8 mouse cellular contexts compared by ENCODE assay signal in genomic region chr9:64339361-64339760, GRCm38 (mm10). TPM values are rescaled to one million over a fixed set of nuclear protein-coding genes. Genes with fewer than 3 reads are reported as not detected.
A peak's percentile ranks its signal among the peaks of the same experiment; 100 is the strongest.
DNase-seq lines count a peak whose midpoint lies in the region; ATAC-seq and TF ChIP-seq lines count a peak whose summit lies in the region.

No protein-coding gene starts in this region.

- H3K27me3 ChIP-seq in forebrain, postnatal 0 days (ENCODE audit: insufficient read depth, low read length): no peaks in the 10 kb centered on the region
- no peaks in the 10 kb centered on the region for H3K27me3 ChIP-seq in limb, embryonic 14.5 days (ENCODE audit: control insufficient read depth, insufficient read depth, low read length)

- peak; percentile 39 for DNase-seq in cerebellum, adult 9-10 months
- no peak for DNase-seq in cerebellum, adult 8-10 months
- peak; percentile 20 for DNase-seq in 3T3-L1 (ENCODE audit: low read depth, low spot score)
- peak; percentile 6 for DNase-seq in forebrain, postnatal 0 days
- DNase-seq in limb, embryonic 14.5 days (ENCODE audit: low spot score): no peak
- DNase-seq in spleen, adult 18-20 months: no peak
- DNase-seq in c-Kit-positive CD71-positive TER-119-positive erythroid progenitor cells, embryonic 14.5 days (ENCODE audit: low spot score): no peak
- no peak for DNase-seq in frontal cortex, postnatal 14 days (ENCODE audit: low spot score in 2 of 2)

- no peak overlapping the region for H3K27ac ChIP-seq in forebrain, postnatal 0 days (ENCODE audit: low read depth, low read length)
- 0 out of 2 replicates have a peak overlapping the region, but pooled peaks have one; percentile 3 for H3K27ac ChIP-seq in limb, embryonic 14.5 days (replicated peaks; ENCODE audit: low read depth, low read length)

- 26% methylated on average over 8 of the region's 8 CpGs for WGBS in forebrain, postnatal 0 days
- WGBS in limb, embryonic 14.5 days: 11% methylated on average over 8 of the region's 8 CpGs

- TF ChIP-seq CTCF in forebrain, postnatal 0 days (IDR thresholded peaks at IDR 0.05; ENCODE audit: low read depth): no peak

- H3K9ac ChIP-seq in forebrain, postnatal 0 days: no peak overlapping the region
- peak overlapping the region; percentile 99; the same call in 1 of the 2 replicates for H3K9ac ChIP-seq in limb, embryonic 14.5 days (ENCODE audit: low read depth, low read length, severe bottlenecking)

- H3K4me1 ChIP-seq in forebrain, postnatal 0 days (ENCODE audit: insufficient read depth): no peaks in the 10 kb centered on the region
- H3K4me1 ChIP-seq in limb, embryonic 14.5 days (ENCODE audit: control insufficient read depth, insufficient read depth, low read length): peaks cover 16% of the 10 kb centered on the region; the same call in 1 of the 2 replicates

- H3K4me2 ChIP-seq in forebrain, postnatal 0 days (ENCODE audit: low read depth): peak overlapping the region; percentile 83
- peak overlapping the region; percentile 75 for H3K4me2 ChIP-seq in limb, embryonic 14.5 days (replicated peaks; ENCODE audit: low read depth, low read length, severe bottlenecking)

- H3K9me3 ChIP-seq in forebrain, postnatal 0 days (ENCODE audit: low read length): no peaks in the 10 kb centered on the region
- no peaks in the 10 kb centered on the region for H3K9me3 ChIP-seq in limb, embryonic 14.5 days (ENCODE audit: control insufficient read depth, low read length)

- no peaks in the 10 kb centered on the region for H3K36me3 ChIP-seq in forebrain, postnatal 0 days (ENCODE audit: insufficient read depth)
- peaks cover 9% of the 10 kb centered on the region; the same call in 1 of the 2 replicates for H3K36me3 ChIP-seq in limb, embryonic 14.5 days (ENCODE audit: control insufficient read depth, insufficient read depth, low read length)

- H3K4me3 ChIP-seq in forebrain, postnatal 0 days (ENCODE audit: low read depth, low read length): peak overlapping the region; percentile 65; the same call in 1 of the 2 replicates
- peak overlapping the region; percentile 50; the same call in 1 of the 2 replicates for H3K4me3 ChIP-seq in limb, embryonic 14.5 days (replicated peaks; ENCODE audit: low read length)

- TF ChIP-seq POLR2A in limb, embryonic 14.5 days (IDR thresholded peaks at IDR 0.05; ENCODE audit: borderline replicate concordance, extremely low read depth, insufficient read depth, insufficient read length): no peak

- no peak for ATAC-seq in forebrain, postnatal 0 days
- no peak for ATAC-seq in limb, embryonic 14.5 days (ENCODE audit: low FRiP score, low read depth)

RNA-seq across cellular contexts. Expression of gene Dis3l, which starts 1.7 kb away (rescaled TPM):
- 19.6 and 28.6 TPM in 2 replicates for total RNA-seq in forebrain, postnatal 0 days (2014; rRNA removed)
- polyA plus RNA-seq in forebrain, postnatal 0 days (2015; fragmentation: Nextera tagmentation; extraction: Ambion mirVana): 15.3 and 18.1 TPM in 2 replicates
- 15.8 and 19.1 TPM in 2 replicates for polyA plus RNA-seq in limb, embryonic 14.5 days (2012; rRNA removed)
- 19.9 and 20.9 TPM in 2 replicates for polyA plus RNA-seq in limb, embryonic 14.5 days (2014; fragmentation: Nextera tagmentation; extraction: Ambion mirVana)

RNA-seq across cellular contexts. Expression of gene Megf11, which starts 46.1 kb away (rescaled TPM):
- total RNA-seq in forebrain, postnatal 0 days (2014; rRNA removed): 7.4 and 14.5 TPM in 2 replicates
- polyA plus RNA-seq in forebrain, postnatal 0 days (2015; fragmentation: Nextera tagmentation; extraction: Ambion mirVana): 5.0 and 8.9 TPM in 2 replicates
- polyA plus RNA-seq in limb, embryonic 14.5 days (2012; rRNA removed): 0.80 and 0.91 TPM in 2 replicates
- 1.0 and 1.1 TPM in 2 replicates for polyA plus RNA-seq in limb, embryonic 14.5 days (2014; fragmentation: Nextera tagmentation; extraction: Ambion mirVana)

RNA-seq across cellular contexts. Expression of gene Tipin, which starts 58.0 kb away (rescaled TPM):
- 81.2 and 85.9 TPM in 2 replicates for total RNA-seq in forebrain, postnatal 0 days (2014; rRNA removed)
- polyA plus RNA-seq in forebrain, postnatal 0 days (2015; fragmentation: Nextera tagmentation; extraction: Ambion mirVana): 88.0 and 96.5 TPM in 2 replicates
- polyA plus RNA-seq in limb, embryonic 14.5 days (2012; rRNA removed): 92.7 and 124 TPM in 2 replicates
- 199 TPM in 2 replicates for polyA plus RNA-seq in limb, embryonic 14.5 days (2014; fragmentation: Nextera tagmentation; extraction: Ambion mirVana)

Comparison
In these comparisons a context has a peak if more than half of its experiments do, and no peak if none do; other contexts are left out.
1. DNase-seq: peak in cerebellum, adult 9-10 months (single experiment), 3T3-L1 (single experiment) and forebrain, postnatal 0 days (single experiment); none in cerebellum, adult 8-10 months (single experiment), limb, embryonic 14.5 days (single experiment), spleen, adult 18-20 months (0 of 2), c-Kit-positive CD71-positive TER-119-positive erythroid progenitor cells, embryonic 14.5 days (single experiment) and frontal cortex, postnatal 14 days (0 of 2).